Mouse (Mus musculus) midbrain, embryonic 16.5 days (tissue): ENCODE measurements around the gene C1qtnf12. TPM values are rescaled to one million over a fixed set of nuclear protein-coding genes. Genes with fewer than 3 reads are reported as not detected.

Experiments
- ATAC-seq: fragments of 200-750 bp; cut with Nextera tagmentation; 2 replicates; pipeline ENCODE4 v1.8.0; 2017; ENCODE audit warnings: moderate TSS enrichment
- H3K27ac ChIP-seq: fragments of 300-500 bp; sonication (generic); 2 replicates; pipeline ENCODE4 v1.5.1; 2014; ENCODE audit warnings: mild to moderate bottlenecking, low read length, mixed read lengths
- H3K27me3 ChIP-seq: fragments of 300-500 bp; sonication (generic); 2 replicates; pipeline ENCODE4 v1.6.1; 2014; ENCODE audit warnings: low read depth, low read length, mixed read lengths; ENCODE audit not compliant: control insufficient read depth, insufficient read depth
- H3K36me3 ChIP-seq: fragments of 300-500 bp; sonication (generic); 2 replicates; pipeline ENCODE4 v1.6.1; 2014; ENCODE audit warnings: mild to moderate bottlenecking, low read length, moderate library complexity, mixed read lengths; ENCODE audit not compliant: control insufficient read depth, insufficient read depth
- H3K4me1 ChIP-seq: fragments of 300-500 bp; sonication (generic); 2 replicates; pipeline ENCODE4 v1.6.1; 2014; ENCODE audit warnings: mild to moderate bottlenecking, low read length, mixed read lengths; ENCODE audit not compliant: control insufficient read depth, insufficient read depth
- H3K4me2 ChIP-seq: fragments of 300-500 bp; sonication (generic); 2 replicates; pipeline ENCODE4 v1.6.1; 2014; ENCODE audit warnings: mild to moderate bottlenecking, low read length, mixed read lengths
- H3K4me3 ChIP-seq: fragments of 300-500 bp; sonication (generic); 2 replicates; pipeline ENCODE4 v1.5.1; 2014; ENCODE audit warnings: low read depth, mild to moderate bottlenecking, low read length, moderate library complexity, mixed read lengths
- H3K9ac ChIP-seq: fragments of 300-500 bp; sonication (generic); 2 replicates; pipeline ENCODE4 v1.6.1; 2014; ENCODE audit warnings: low read depth, low read length, mixed read lengths
- H3K9me3 ChIP-seq: fragments of 300-500 bp; sonication (generic); replicated peaks from 2 replicates; pipeline ENCODE4 v1.6.1; 2014; ENCODE audit warnings: mild to moderate bottlenecking, low read length, mixed read lengths; ENCODE audit not compliant: control insufficient read depth, poor library complexity, severe bottlenecking
- WGBS: fragments of 180-500 bp; shearing (Covaris S2); extraction: QIAGEN DNeasy Blood & Tissue Kit; methylation state at CpG from one replicate; pipeline ENCODE4 v1.1.7; 2014; 5-methylcytosine and 5-hydroxymethylcytosine counted together
- polyA plus RNA-seq: library from polyadenylated mRNA; unstranded; fragments of >200 nt; fragmentation: Nextera tagmentation; extraction: Ambion mirVana; gene quantifications from 2 replicates; pipeline ENCODE4 v1.2.1, GENCODE M21; 2015

Gene C1qtnf12
- polyA plus RNA-seq = 6.6 and 7.8 TPM in 2 replicates

- H3K27ac ChIP-seq = no peak within 1 kb of the TSS
- H3K4me2 ChIP-seq = peak within 1 kb of the TSS; percentile 61
- ATAC-seq = peak; percentile 43; the same call in 1 of the 2 replicates
- peak within 1 kb of the TSS; percentile 67 for H3K9ac ChIP-seq
- WGBS = under 1% methylated on average over 37 of the region's 42 CpGs
- peak within 1 kb of the TSS; percentile 38 for H3K4me3 ChIP-seq
- H3K36me3 ChIP-seq = peaks cover 14% of the 10 kb centered on the region
- peaks cover 7% of the 10 kb centered on the region; the same call in 1 of the 2 replicates for H3K4me1 ChIP-seq
- H3K9me3 ChIP-seq = no peaks in the 10 kb centered on the region
- H3K27me3 ChIP-seq = no peaks in the 10 kb centered on the region
These were observed at the start of gene C1qtnf12 for GRCm38 (mm10) chr4:155962167-155962971. Gene C1qtnf12 (plus strand): TSS chr4:155962318.

- ATAC-seq = no peak
- Histone ChIP-seq H3K4me3 (no peak overlapping the region), H3K27ac (no peak overlapping the region), H3K4me2 (no peak overlapping the region), H3K36me3 (no peaks in the 10 kb centered on the region), H3K9me3 (no peaks in the 10 kb centered on the region), H3K9ac (no peak overlapping the region), H3K27me3 (no peaks in the 10 kb centered on the region), H3K4me1 (no peaks in the 10 kb centered on the region)
- WGBS = 76% methylated on average over 1 of the region's 1 CpGs
These were observed 30.1 kb upstream of the C1qtnf12 start for GRCm38 (mm10) chr4:155932031-155932430.

- no peaks in the 10 kb centered on the region; the same call in 1 of the 2 replicates for H3K36me3 ChIP-seq
- H3K27me3 ChIP-seq = peaks cover 2% of the 10 kb centered on the region; the same call in 1 of the 2 replicates
- peak overlapping the region; percentile 86 for H3K27ac ChIP-seq
- peak overlapping the region; percentile 95 for H3K4me2 ChIP-seq
- H3K9me3 ChIP-seq = no peaks in the 10 kb centered on the region
- H3K4me1 ChIP-seq = peaks cover 17% of the 10 kb centered on the region
- H3K9ac ChIP-seq = peak overlapping the region; percentile 86
- ATAC-seq = peak; percentile 55
- 0% methylated on average over 17 of the region's 17 CpGs for WGBS
- H3K4me3 ChIP-seq = peak overlapping the region; percentile 88
These were observed 19.1 kb upstream of the C1qtnf12 start for GRCm38 (mm10) chr4:155943049-155943452.

- H3K4me3 ChIP-seq = peak within 1 kb of the TSS; percentile 88
- no peaks in the 10 kb centered on the region; the same call in 1 of the 2 replicates for H3K36me3 ChIP-seq
- ATAC-seq = peak; percentile 98
- 0% methylated on average over 84 of the region's 85 CpGs for WGBS
- no peaks in the 10 kb centered on the region for H3K9me3 ChIP-seq
- peaks cover 2% of the 10 kb centered on the region; the same call in 1 of the 2 replicates for H3K27me3 ChIP-seq
- H3K4me2 ChIP-seq = peak within 1 kb of the TSS; percentile 95
- H3K27ac ChIP-seq = peak within 1 kb of the TSS; percentile 86
- H3K9ac ChIP-seq = peak within 1 kb of the TSS; percentile 86
- peaks cover 17% of the 10 kb centered on the region for H3K4me1 ChIP-seq
These were observed 18.4 kb upstream of the C1qtnf12 start, which contains the start of gene Ube2j2 for GRCm38 (mm10) chr4:155943534-155944249. Gene Ube2j2 (plus strand): TSS chr4:155943831.

GRCm38 (mm10) chr4:155944271-155944670, 17.8 kb upstream of the C1qtnf12 start:
- ATAC-seq = peak; percentile 13
- H3K27me3 ChIP-seq = peaks cover 2% of the 10 kb centered on the region; the same call in 1 of the 2 replicates
- H3K36me3 ChIP-seq = peaks cover 3% of the 10 kb centered on the region; the same call in 1 of the 2 replicates
- H3K4me1 ChIP-seq = peaks cover 17% of the 10 kb centered on the region
- H3K27ac ChIP-seq = peak overlapping the region; percentile 86; the same call in 1 of the 2 replicates
- H3K9ac ChIP-seq = peak overlapping the region; percentile 86
- no peaks in the 10 kb centered on the region for H3K9me3 ChIP-seq
- H3K4me2 ChIP-seq = peak overlapping the region; percentile 70
- peak overlapping the region; percentile 88 for H3K4me3 ChIP-seq
- WGBS = 1% methylated on average over 17 of the region's 17 CpGs

- peaks cover 17% of the 10 kb centered on the region for H3K4me1 ChIP-seq
- H3K27ac ChIP-seq = no peak overlapping the region
- no peaks in the 10 kb centered on the region for H3K9me3 ChIP-seq
- no peak for ATAC-seq
- no peak overlapping the region for H3K4me3 ChIP-seq
- no peak overlapping the region for H3K9ac ChIP-seq
- H3K27me3 ChIP-seq = no peaks in the 10 kb centered on the region
- H3K4me2 ChIP-seq = no peak overlapping the region
- peaks cover 11% of the 10 kb centered on the region for H3K36me3 ChIP-seq
These were observed 15.0 kb upstream of the C1qtnf12 start for GRCm38 (mm10) chr4:155947094-155947493.

GRCm38 (mm10) chr4:155955491-155955890, 6.6 kb upstream of the C1qtnf12 start:
- no peaks in the 10 kb centered on the region for H3K9me3 ChIP-seq
- 94% methylated on average over 6 of the region's 6 CpGs for WGBS
- H3K9ac ChIP-seq = no peak overlapping the region
- no peak overlapping the region for H3K27ac ChIP-seq
- H3K27me3 ChIP-seq = no peaks in the 10 kb centered on the region
- no peak for ATAC-seq
- no peak overlapping the region for H3K4me2 ChIP-seq
- H3K36me3 ChIP-seq = peaks cover 46% of the 10 kb centered on the region
- no peaks in the 10 kb centered on the region for H3K4me1 ChIP-seq
- no peak overlapping the region for H3K4me3 ChIP-seq

- H3K27me3 ChIP-seq = no peaks in the 10 kb centered on the region
- 8% methylated on average over 5 of the region's 5 CpGs for WGBS
- no peak overlapping the region for H3K9ac ChIP-seq
- no peak overlapping the region for H3K4me3 ChIP-seq
- H3K9me3 ChIP-seq = no peaks in the 10 kb centered on the region
- peaks cover 30% of the 10 kb centered on the region for H3K36me3 ChIP-seq
- H3K27ac ChIP-seq = no peak overlapping the region
- peaks cover 7% of the 10 kb centered on the region; the same call in 1 of the 2 replicates for H3K4me1 ChIP-seq
- no peak overlapping the region for H3K4me2 ChIP-seq
- ATAC-seq = peak; percentile 68; the same call in 1 of the 2 replicates
These were observed 2.8 kb upstream of the C1qtnf12 start for GRCm38 (mm10) chr4:155959275-155959674.
